Mouse (Mus musculus): ENCODE results near the gene Chd1l. TPM values are rescaled to one million over a fixed set of nuclear protein-coding genes. Genes with fewer than 3 reads are reported as not detected.
A peak's percentile ranks its signal among the peaks of the same experiment; 100 is the strongest.

Chd1l gene
- polyA plus RNA-seq, 1 experiment from 2014 or later = 18.6 TPM

DNA sequence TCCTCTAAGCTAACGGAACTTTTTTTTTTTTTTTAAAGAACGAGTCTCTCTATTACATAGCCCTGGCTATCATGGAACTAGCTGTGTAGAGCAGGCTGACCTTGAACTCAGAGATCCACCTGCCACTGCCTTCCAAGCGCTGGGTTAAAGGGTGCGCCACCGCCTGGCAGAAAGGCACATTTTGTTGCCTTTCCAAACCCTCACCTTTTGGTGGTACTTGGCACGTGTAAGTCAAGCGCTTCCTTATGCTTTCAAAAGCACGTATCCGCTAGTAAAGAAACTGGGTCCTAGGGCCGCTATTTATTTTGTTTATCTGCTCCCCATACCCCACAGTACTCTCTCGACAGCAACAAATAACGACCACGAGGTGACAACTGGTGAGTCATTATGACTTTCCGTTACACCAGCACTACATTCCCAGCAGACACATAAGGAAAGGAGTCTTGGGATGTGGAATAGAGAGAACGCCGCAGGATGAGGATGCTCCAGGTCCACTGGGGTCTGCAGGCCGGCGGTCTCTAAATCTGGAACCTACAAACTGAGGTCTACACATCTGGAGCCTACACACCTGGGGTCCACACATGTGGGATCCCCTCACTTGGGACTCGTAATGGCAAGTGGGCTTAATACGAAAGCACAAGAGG, 680 bp downstream of the Chd1l start:
- Histone ChIP-seq H3K27me3 (ENCODE audit: control insufficient read depth, insufficient read depth, low read length) (no peaks in the 10 kb centered on the region), H3K9ac (ENCODE audit: low read length) (peak overlapping the region; percentile 86), H3K4me3 (ENCODE audit: low read depth, low read length) (peak overlapping the region; percentile 81), H3K36me3 (ENCODE audit: control insufficient read depth, insufficient read depth, low read length) (no peaks in the 10 kb centered on the region), H3K27ac (ENCODE audit: low read depth, low read length) (peak overlapping the region; percentile 76; the same call in 1 of the 2 replicates), H3K4me2 (ENCODE audit: low read depth) (peak overlapping the region; percentile 63), H3K4me1 (ENCODE audit: control insufficient read depth, insufficient read depth, low read length) (no peaks in the 10 kb centered on the region), H3K9me3 (ENCODE audit: control insufficient read depth, low read length) (no peaks in the 10 kb centered on the region)
- peak; percentile 40 for DNase-seq (ENCODE audit: low spot score)
- peak; percentile 76 for ATAC-seq (ENCODE audit: insufficient read depth, low FRiP score, low TSS enrichment)
- WGBS = 4% methylated on average over 20 of the region's 20 CpGs

DNA sequence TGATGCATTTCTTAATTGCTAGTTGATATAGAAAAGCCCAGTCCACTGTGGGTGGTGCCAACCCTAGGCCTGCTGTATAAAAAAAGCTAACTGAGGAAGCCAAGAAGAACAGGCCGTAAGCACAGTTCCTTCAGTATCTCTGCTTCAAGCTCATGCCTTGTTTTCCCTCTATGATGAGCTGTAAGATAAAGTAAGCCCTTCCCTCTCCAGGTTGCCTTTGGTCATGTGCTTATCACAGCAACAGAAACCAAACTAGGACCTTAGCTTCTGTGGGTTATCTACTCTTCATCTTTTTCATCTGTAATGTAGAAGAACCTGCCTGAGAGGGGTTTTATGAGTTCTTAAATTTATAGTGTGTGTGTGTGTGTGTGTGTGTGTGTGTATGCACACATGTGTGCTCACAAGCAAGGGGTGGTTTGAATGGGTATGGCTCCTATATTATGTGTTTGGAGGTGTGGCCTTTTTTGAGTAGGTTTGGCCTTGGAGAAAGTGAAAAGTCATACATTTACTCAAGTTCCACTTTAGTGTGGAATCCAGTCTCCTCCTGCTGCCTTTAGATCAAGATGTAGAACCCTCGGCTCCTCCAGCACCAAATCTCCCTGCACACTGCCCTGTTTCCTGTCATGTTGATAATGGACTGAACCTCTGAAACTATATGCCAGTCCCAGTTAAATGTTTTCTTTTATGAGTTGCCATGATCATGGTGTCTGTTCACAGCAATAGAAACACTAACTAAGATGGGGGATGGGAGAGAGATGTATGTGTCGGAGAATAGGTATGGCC, 9.8 kb downstream of the Chd1l start:
- ATAC-seq (ENCODE audit: insufficient read depth, low FRiP score, low TSS enrichment) = no peak
- Histone ChIP-seq H3K9me3 (ENCODE audit: control insufficient read depth, low read length) (no peaks in the 10 kb centered on the region), H3K27me3 (ENCODE audit: control insufficient read depth, insufficient read depth, low read length) (no peaks in the 10 kb centered on the region), H3K27ac (ENCODE audit: low read depth, low read length) (no peak overlapping the region), H3K36me3 (ENCODE audit: control insufficient read depth, insufficient read depth, low read length) (no peaks in the 10 kb centered on the region), H3K4me2 (ENCODE audit: low read depth) (no peak overlapping the region), H3K4me3 (ENCODE audit: low read depth, low read length) (no peak overlapping the region), H3K9ac (ENCODE audit: low read length) (no peak overlapping the region), H3K4me1 (ENCODE audit: control insufficient read depth, insufficient read depth, low read length) (no peaks in the 10 kb centered on the region)
- DNase-seq (ENCODE audit: low spot score) = no peak
- 95% methylated on average over 3 of the region's 3 CpGs for WGBS

DNA sequence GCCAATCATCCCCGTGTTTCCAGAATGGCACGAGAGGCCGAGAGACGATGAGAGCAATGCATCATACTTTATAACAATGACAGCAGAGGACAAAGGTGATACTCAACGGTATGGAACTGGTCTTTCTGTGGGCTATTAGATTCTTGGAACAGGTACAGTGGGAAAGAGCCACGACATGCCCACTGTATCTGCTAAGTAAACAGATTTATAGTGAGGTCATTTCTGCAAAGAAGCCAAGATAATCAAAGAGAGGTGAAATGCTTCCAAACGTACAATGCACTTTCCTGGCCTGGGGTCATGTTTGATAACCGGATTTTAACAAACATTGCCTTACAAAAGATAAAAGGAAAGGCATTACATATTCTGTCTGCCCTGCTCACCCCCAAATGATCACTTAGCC, 13.2 kb downstream of the Chd1l start:
- WGBS = 87% methylated on average over 8 of the region's 8 CpGs
- Histone ChIP-seq H3K9me3 (ENCODE audit: control insufficient read depth, low read length) (no peaks in the 10 kb centered on the region), H3K4me2 (ENCODE audit: low read depth) (no peak overlapping the region), H3K4me1 (ENCODE audit: control insufficient read depth, insufficient read depth, low read length) (no peaks in the 10 kb centered on the region), H3K27me3 (ENCODE audit: control insufficient read depth, insufficient read depth, low read length) (no peaks in the 10 kb centered on the region), H3K4me3 (ENCODE audit: low read depth, low read length) (no peak overlapping the region), H3K36me3 (ENCODE audit: control insufficient read depth, insufficient read depth, low read length) (no peaks in the 10 kb centered on the region), H3K9ac (ENCODE audit: low read length) (no peak overlapping the region), H3K27ac (ENCODE audit: low read depth, low read length) (no peak overlapping the region)
- DNase-seq (ENCODE audit: low spot score) (no peak), ATAC-seq (ENCODE audit: insufficient read depth, low FRiP score, low TSS enrichment) (no peak)

DNA sequence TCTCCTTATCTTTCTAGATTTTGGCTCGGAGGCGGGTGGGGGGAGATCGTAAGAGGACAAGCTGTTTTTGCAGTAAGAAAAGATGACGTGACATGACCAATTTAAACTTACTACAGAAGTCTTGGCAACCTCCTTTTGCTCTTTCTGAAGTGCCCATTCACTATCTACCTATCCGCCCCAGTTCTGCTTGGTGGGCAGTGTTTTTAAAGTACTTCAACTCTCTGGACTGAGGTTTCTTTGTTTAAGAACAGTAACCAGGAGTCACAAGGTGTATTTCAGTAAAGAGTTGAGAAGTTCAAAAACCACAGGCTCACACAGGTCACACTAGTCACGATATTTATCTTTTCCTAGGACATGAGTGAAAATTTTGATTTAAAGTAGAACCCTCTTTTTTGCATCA, 14.9 kb downstream of the Chd1l start:
- WGBS = 93% methylated on average over 6 of the region's 6 CpGs
- ATAC-seq (ENCODE audit: insufficient read depth, low FRiP score, low TSS enrichment) = no peak
- Histone ChIP-seq H3K9ac (ENCODE audit: low read length) (no peak overlapping the region), H3K4me1 (ENCODE audit: control insufficient read depth, insufficient read depth, low read length) (no peaks in the 10 kb centered on the region), H3K9me3 (ENCODE audit: control insufficient read depth, low read length) (no peaks in the 10 kb centered on the region), H3K36me3 (ENCODE audit: control insufficient read depth, insufficient read depth, low read length) (no peaks in the 10 kb centered on the region), H3K27me3 (ENCODE audit: control insufficient read depth, insufficient read depth, low read length) (no peaks in the 10 kb centered on the region), H3K4me3 (ENCODE audit: low read depth, low read length) (no peak overlapping the region), H3K27ac (ENCODE audit: low read depth, low read length) (no peak overlapping the region), H3K4me2 (ENCODE audit: low read depth) (no peak overlapping the region)
- DNase-seq (ENCODE audit: low spot score) = no peak

DNA sequence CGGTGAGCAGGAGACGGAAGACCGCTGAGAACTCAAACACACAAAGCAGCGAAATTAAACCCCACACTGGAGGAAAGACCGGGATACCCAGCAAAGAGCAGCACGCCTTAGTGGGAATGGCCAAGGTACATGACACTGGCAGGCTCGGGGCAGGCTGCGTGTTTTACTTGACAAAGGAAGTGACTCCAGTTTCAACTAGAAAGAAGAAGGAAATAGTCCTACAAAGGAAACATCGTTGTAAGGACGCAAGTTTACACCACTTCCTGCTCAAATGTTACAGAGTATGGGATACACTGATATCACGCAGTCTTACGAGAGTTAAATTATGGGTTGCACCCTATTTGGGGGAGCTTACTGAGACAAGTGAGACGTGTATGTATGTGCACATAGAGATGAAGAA, 15.9 kb downstream of the Chd1l start:
- ATAC-seq (ENCODE audit: insufficient read depth, low FRiP score, low TSS enrichment) (no peak), DNase-seq (ENCODE audit: low spot score) (no peak)
- WGBS = 92% methylated on average over 13 of the region's 13 CpGs
- H3K27me3 ChIP-seq (ENCODE audit: control insufficient read depth, insufficient read depth, low read length) = no peaks in the 10 kb centered on the region
- H3K36me3 ChIP-seq (ENCODE audit: control insufficient read depth, insufficient read depth, low read length) = no peaks in the 10 kb centered on the region
- H3K4me3 ChIP-seq (ENCODE audit: low read depth, low read length) = no peak overlapping the region
- no peak overlapping the region for H3K4me2 ChIP-seq (ENCODE audit: low read depth)
- no peak overlapping the region for H3K27ac ChIP-seq (ENCODE audit: low read depth, low read length)
- H3K4me1 ChIP-seq (ENCODE audit: control insufficient read depth, insufficient read depth, low read length) = no peaks in the 10 kb centered on the region
- H3K9me3 ChIP-seq (ENCODE audit: control insufficient read depth, low read length) = no peaks in the 10 kb centered on the region
- H3K9ac ChIP-seq (ENCODE audit: low read length) = no peak overlapping the region

DNA sequence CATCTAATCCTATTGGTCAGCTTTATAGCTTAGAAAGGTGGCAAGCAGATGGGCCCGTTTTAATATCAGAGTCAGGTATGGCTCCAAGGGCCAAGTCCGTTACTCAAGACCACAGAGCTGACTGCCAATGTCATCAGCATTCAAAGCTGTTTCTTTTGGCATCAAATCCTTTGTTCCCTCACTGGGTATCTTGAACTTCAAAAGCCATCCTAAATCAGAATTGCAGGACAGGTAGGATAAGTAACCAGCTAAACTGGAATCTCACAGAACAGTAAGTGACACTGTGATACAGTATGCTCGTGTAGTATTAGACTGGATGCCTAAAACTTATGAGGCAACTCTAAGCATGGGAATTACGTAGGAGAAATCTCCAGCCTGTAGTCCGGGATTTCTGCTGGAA, 16.9 kb downstream of the Chd1l start:
- Histone ChIP-seq H3K4me3 (ENCODE audit: low read depth, low read length) (no peak overlapping the region), H3K27ac (ENCODE audit: low read depth, low read length) (no peak overlapping the region), H3K9ac (ENCODE audit: low read length) (no peak overlapping the region), H3K27me3 (ENCODE audit: control insufficient read depth, insufficient read depth, low read length) (no peaks in the 10 kb centered on the region), H3K36me3 (ENCODE audit: control insufficient read depth, insufficient read depth, low read length) (no peaks in the 10 kb centered on the region), H3K4me2 (ENCODE audit: low read depth) (no peak overlapping the region), H3K9me3 (ENCODE audit: control insufficient read depth, low read length) (no peaks in the 10 kb centered on the region), H3K4me1 (ENCODE audit: control insufficient read depth, insufficient read depth, low read length) (no peaks in the 10 kb centered on the region)
- ATAC-seq (ENCODE audit: insufficient read depth, low FRiP score, low TSS enrichment) (no peak), DNase-seq (ENCODE audit: low spot score) (no peak)
- 93% methylated on average over 5 of the region's 5 CpGs for WGBS

DNA sequence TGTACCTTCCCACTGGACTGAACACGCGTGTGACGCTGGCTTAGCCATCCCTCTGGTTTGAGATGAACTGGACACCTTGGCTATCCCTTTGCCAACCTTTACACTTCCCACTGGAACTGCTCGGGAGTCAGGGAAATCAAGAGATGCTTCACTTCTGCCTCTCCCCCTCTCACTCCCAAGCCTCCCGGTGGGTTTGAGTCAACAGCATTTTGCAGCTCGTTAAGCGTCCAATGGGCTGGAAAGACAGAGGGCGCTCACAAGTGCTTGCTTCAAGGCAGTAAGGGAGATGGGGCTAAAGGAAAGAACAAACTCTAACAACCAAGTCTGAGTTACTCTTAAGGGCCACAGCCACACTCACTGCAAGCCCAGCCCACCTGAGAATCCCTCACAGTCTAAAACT, 19.3 kb downstream of the Chd1l start:
- ATAC-seq (ENCODE audit: insufficient read depth, low FRiP score, low TSS enrichment) (no peak), DNase-seq (ENCODE audit: low spot score) (peak; percentile 27)
- Histone ChIP-seq H3K9ac (ENCODE audit: low read length) (no peak overlapping the region), H3K4me2 (ENCODE audit: low read depth) (no peak overlapping the region), H3K27me3 (ENCODE audit: control insufficient read depth, insufficient read depth, low read length) (no peaks in the 10 kb centered on the region), H3K36me3 (ENCODE audit: control insufficient read depth, insufficient read depth, low read length) (no peaks in the 10 kb centered on the region), H3K4me1 (ENCODE audit: control insufficient read depth, insufficient read depth, low read length) (no peaks in the 10 kb centered on the region), H3K27ac (ENCODE audit: low read depth, low read length) (no peak overlapping the region), H3K4me3 (ENCODE audit: low read depth, low read length) (no peak overlapping the region), H3K9me3 (ENCODE audit: control insufficient read depth, low read length) (no peaks in the 10 kb centered on the region)
- 54% methylated on average over 8 of the region's 8 CpGs for WGBS

DNA sequence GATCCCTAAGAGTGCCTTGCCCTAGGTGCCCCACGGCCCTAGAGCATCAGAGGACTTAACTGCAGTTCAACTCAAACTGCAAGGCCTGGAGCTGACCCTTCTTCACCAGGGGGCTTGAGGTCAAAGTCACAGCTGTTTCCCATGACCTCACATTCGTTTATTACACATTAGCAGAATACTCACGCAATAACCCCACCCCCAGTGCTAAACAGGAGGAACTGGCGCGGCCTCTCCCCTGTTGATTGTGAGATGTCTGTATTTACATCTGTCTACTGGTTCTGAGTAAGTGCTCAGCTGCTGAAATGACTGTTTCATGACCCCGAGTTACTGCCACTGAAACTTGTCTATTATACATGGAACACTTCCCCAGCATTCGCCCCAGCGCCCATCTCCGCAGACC, 22.3 kb downstream of the Chd1l start:
- 78% methylated on average over 9 of the region's 9 CpGs for WGBS
- no peak overlapping the region for H3K9ac ChIP-seq (ENCODE audit: low read length)
- H3K27ac ChIP-seq (ENCODE audit: low read depth, low read length) = no peak overlapping the region
- no peaks in the 10 kb centered on the region for H3K27me3 ChIP-seq (ENCODE audit: control insufficient read depth, insufficient read depth, low read length)
- H3K4me1 ChIP-seq (ENCODE audit: control insufficient read depth, insufficient read depth, low read length) = no peaks in the 10 kb centered on the region
- H3K9me3 ChIP-seq (ENCODE audit: control insufficient read depth, low read length) = no peaks in the 10 kb centered on the region
- H3K4me3 ChIP-seq (ENCODE audit: low read depth, low read length) = no peak overlapping the region
- DNase-seq (ENCODE audit: low spot score) = no peak
- no peak for ATAC-seq (ENCODE audit: insufficient read depth, low FRiP score, low TSS enrichment)
- no peaks in the 10 kb centered on the region for H3K36me3 ChIP-seq (ENCODE audit: control insufficient read depth, insufficient read depth, low read length)
- H3K4me2 ChIP-seq (ENCODE audit: low read depth) = no peak overlapping the region

Measured in neural tube, embryonic 11.5 days (tissue).